8 mouse cellular contexts compared by ENCODE assay signal in the genomic region with DNA sequence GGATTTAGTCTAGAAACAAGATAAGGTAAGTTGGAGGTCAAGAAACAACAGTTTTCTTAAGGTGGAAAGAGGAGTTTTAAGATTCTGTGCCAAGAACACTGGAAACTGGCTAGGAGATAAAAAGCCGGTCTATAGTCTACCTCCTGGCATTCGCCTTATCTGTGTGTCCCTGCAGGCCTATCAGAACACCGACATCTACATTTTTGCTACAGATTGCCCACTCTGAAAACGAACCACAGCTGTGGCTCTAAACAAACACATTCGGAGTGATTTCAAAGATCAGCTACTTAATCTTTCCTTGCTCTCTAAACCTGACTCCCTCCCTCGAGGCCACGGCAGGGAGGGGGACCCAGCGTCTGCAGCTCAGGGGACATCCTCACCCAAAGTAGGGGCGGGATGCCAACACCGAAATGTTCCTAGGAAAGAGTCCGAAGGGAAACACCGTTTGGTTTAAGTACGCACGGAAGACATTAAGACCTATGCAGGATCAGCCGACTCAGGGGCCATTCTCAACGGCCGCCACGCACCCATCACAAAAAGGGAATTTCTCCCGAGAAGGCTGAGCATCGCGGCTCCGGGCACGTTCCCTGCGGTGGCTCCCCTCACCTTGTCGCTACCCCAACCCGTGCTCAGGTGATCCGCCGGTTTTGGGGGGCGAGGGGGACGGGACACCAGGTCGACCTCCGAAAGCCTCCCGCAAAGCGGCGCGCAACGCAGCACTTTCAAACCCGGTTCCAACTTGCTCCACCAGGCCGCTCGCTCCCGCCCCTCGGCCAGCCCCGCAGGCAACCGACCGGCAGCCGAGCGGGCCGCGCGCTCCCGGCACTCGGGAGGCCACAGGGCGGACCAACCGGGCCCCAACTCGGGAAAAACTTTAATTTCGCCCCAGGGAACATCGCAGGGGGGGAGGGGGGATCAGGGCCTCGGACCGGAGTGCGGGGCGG. TPM values are rescaled to one million over a fixed set of nuclear protein-coding genes. Genes with fewer than 3 reads are reported as not detected.
DNase-seq lines count a peak whose midpoint lies in the region; ATAC-seq and TF ChIP-seq lines count a peak whose summit lies in the region.
"Had no signal": no experiment of that assay in that cellular context is flagged by ENCODE, and none has a peak within 500 bp of the region (broad histone marks: within the 10 kb centered on the region; RNA-seq: fewer than 3 reads in every experiment).

No protein-coding gene starts in this region.

- peaks cover 7% of the 10 kb centered on the region; the same call in 1 of the 2 replicates for H3K27me3 ChIP-seq in thymus, adult 2 months (ENCODE audit: control insufficient read depth, insufficient read depth, low read length)
- no peaks in the 10 kb centered on the region for H3K27me3 ChIP-seq in heart, embryonic 12.5 days (replicated peaks)
- H3K27me3 ChIP-seq in limb, embryonic 11.5 days (ENCODE audit: control insufficient read depth, insufficient read depth, low read length) = no peaks in the 10 kb centered on the region
- no peaks in the 10 kb centered on the region for H3K27me3 ChIP-seq in midbrain, postnatal 0 days (ENCODE audit: insufficient read depth, low read length)

- peak overlapping the region; percentile 89 for H3K4me2 ChIP-seq in heart, embryonic 12.5 days
- H3K4me2 ChIP-seq in limb, embryonic 11.5 days (ENCODE audit: low read depth, severe bottlenecking) = peak overlapping the region; percentile 78
- H3K4me2 ChIP-seq in midbrain, postnatal 0 days (ENCODE audit: low read depth, low read length, poor library complexity, severe bottlenecking) = peak overlapping the region; percentile 97

- H3K27ac ChIP-seq in thymus, adult 2 months (ENCODE audit: control insufficient read depth, insufficient read depth, low read length) = no peak overlapping the region
- no peak overlapping the region for H3K27ac ChIP-seq in brown adipose tissue, adult 24 weeks (replicated peaks; ENCODE audit: low read depth, low read length)
- H3K27ac ChIP-seq in heart, embryonic 12.5 days (ENCODE audit: poor library complexity, severe bottlenecking) = peak overlapping the region; percentile 85
- peak overlapping the region; percentile 68 for H3K27ac ChIP-seq in limb, embryonic 11.5 days (replicated peaks; ENCODE audit: low read depth, low read length)
- no peak overlapping the region for H3K27ac ChIP-seq in midbrain, postnatal 0 days (ENCODE audit: low read depth, low read length)

- H3K9me3 ChIP-seq in heart, embryonic 12.5 days (replicated peaks) = no peaks in the 10 kb centered on the region
- H3K9me3 ChIP-seq in limb, embryonic 11.5 days (ENCODE audit: control insufficient read depth, low read length) = no peaks in the 10 kb centered on the region
- no peaks in the 10 kb centered on the region for H3K9me3 ChIP-seq in midbrain, postnatal 0 days (ENCODE audit: low read length)

- peak overlapping the region; percentile 97 for H3K4me3 ChIP-seq in thymus, adult 2 months (ENCODE audit: control insufficient read depth, insufficient read depth, low read length)
- peak overlapping the region; percentile 72 for H3K4me3 ChIP-seq in brown adipose tissue, adult 24 weeks (ENCODE audit: insufficient read depth, low read depth, low read length)
- H3K4me3 ChIP-seq in heart, embryonic 12.5 days = peak overlapping the region; percentile 99
- H3K4me3 ChIP-seq in limb, embryonic 11.5 days (ENCODE audit: low read depth, low read length) = peak overlapping the region; percentile 98
- peak overlapping the region; percentile 97 for H3K4me3 ChIP-seq in midbrain, postnatal 0 days (ENCODE audit: low read depth, low read length)

- DNase-seq in thymus, adult 2 months = no peak
- DNase-seq in thymus, postnatal 25 days = no peak
- peak; percentile 64 for DNase-seq in limb, embryonic 11.5 days (ENCODE audit: low spot score)
- DNase-seq in midbrain, postnatal 0 days (ENCODE audit: low spot score) = no peak

- 0 out of 2 replicates have a peak, but pooled peaks have one; percentile 28 for TF ChIP-seq CTCF in thymus, adult 2 months (IDR thresholded peaks at IDR 0.05; ENCODE audit: borderline replicate concordance, control insufficient read depth, extremely low read depth, insufficient read depth, low read length, poor library complexity)
- no peak for TF ChIP-seq CTCF in midbrain, postnatal 0 days (IDR thresholded peaks at IDR 0.05)

- ATAC-seq in heart, embryonic 12.5 days (ENCODE audit: insufficient number of reproducible peaks, low FRiP score) = no peak
- ATAC-seq in limb, embryonic 11.5 days (ENCODE audit: insufficient number of reproducible peaks, low FRiP score, low TSS enrichment, low read depth) = no peak
- no peak for ATAC-seq in midbrain, postnatal 0 days (ENCODE audit: low FRiP score)
- no peak for ATAC-seq in monocyte, adult 5-6 weeks (replicated peaks; ENCODE audit: insufficient number of reproducible peaks, low FRiP score, low TSS enrichment, poor library complexity, severe bottlenecking)

- H3K36me3 ChIP-seq in thymus, adult 2 months (ENCODE audit: control insufficient read depth, insufficient read depth, low read length) = peaks cover 9% of the 10 kb centered on the region; the same call in 1 of the 2 replicates
- H3K36me3 ChIP-seq in heart, embryonic 12.5 days = peaks cover 31% of the 10 kb centered on the region
- peaks cover 15% of the 10 kb centered on the region for H3K36me3 ChIP-seq in limb, embryonic 11.5 days (ENCODE audit: control insufficient read depth, insufficient read depth, low read length)
- H3K36me3 ChIP-seq in midbrain, postnatal 0 days (ENCODE audit: insufficient read depth, low read length) = peaks cover 22% of the 10 kb centered on the region

- H3K9ac ChIP-seq in heart, embryonic 12.5 days = peak overlapping the region; percentile 100
- peak overlapping the region; percentile 89 for H3K9ac ChIP-seq in limb, embryonic 11.5 days (ENCODE audit: low read length)
- H3K9ac ChIP-seq in midbrain, postnatal 0 days (replicated peaks; ENCODE audit: low read length, poor library complexity, severe bottlenecking) = peak overlapping the region; percentile 87

- no peak for TF ChIP-seq POLR2A in thymus, adult 2 months (IDR thresholded peaks at IDR 0.05; ENCODE audit: control insufficient read depth, extremely low read depth, insufficient read depth, low read length, poor library complexity)

- WGBS in thymus, adult 2 months = 10% methylated on average over 61 of the region's 61 CpGs
- 1% methylated on average over 55 of the region's 61 CpGs for WGBS in heart, embryonic 12.5 days
- WGBS in limb, embryonic 11.5 days = 2% methylated on average over 59 of the region's 61 CpGs
- 1% methylated on average over 57 of the region's 61 CpGs for WGBS in midbrain, postnatal 0 days

- peaks cover 9% of the 10 kb centered on the region for H3K4me1 ChIP-seq in thymus, adult 2 months (replicated peaks; ENCODE audit: control insufficient read depth, insufficient read depth, low read length)
- H3K4me1 ChIP-seq in brown adipose tissue, adult 24 weeks (ENCODE audit: control insufficient read depth, insufficient read depth, insufficient read length, low read length) = peaks cover 3% of the 10 kb centered on the region; the same call in 1 of the 2 replicates
- peaks cover 28% of the 10 kb centered on the region for H3K4me1 ChIP-seq in heart, embryonic 12.5 days (replicated peaks)
- peaks cover 8% of the 10 kb centered on the region for H3K4me1 ChIP-seq in limb, embryonic 11.5 days (ENCODE audit: control insufficient read depth, insufficient read depth, low read length)
- H3K4me1 ChIP-seq in midbrain, postnatal 0 days (ENCODE audit: insufficient read depth, low read length) = peaks cover 10% of the 10 kb centered on the region; the same call in 1 of the 2 replicates

RNA-seq across cellular contexts. Expression of a gene that starts 1.6 kb away (rescaled TPM):
- polyA plus RNA-seq in thymus, adult 2 months (2012; rRNA removed) = 9.6 and 11.4 TPM in 2 replicates
- polyA plus RNA-seq in brown adipose tissue, adult 24 weeks (2012; ENCODE audit: insufficient read depth, insufficient read length, missing spikeins) = 2.1 and 4.2 TPM in 2 replicates
- polyA plus RNA-seq in heart, embryonic 12.5 days (2016; fragmentation: Nextera tagmentation; extraction: Ambion mirVana) = 26.7 and 27.0 TPM in 2 replicates
- polyA plus RNA-seq in limb, embryonic 11.5 days (2014; fragmentation: Nextera tagmentation; extraction: Ambion mirVana) = 28.6 and 29.4 TPM in 2 replicates
- 17.2 and 18.3 TPM in 2 replicates for total RNA-seq in midbrain, postnatal 0 days (2014; rRNA removed)
- 16.6 and 17.1 TPM in 2 replicates for polyA plus RNA-seq in midbrain, postnatal 0 days (2015; fragmentation: Nextera tagmentation; extraction: Ambion mirVana)
- total RNA-seq in monocyte, adult 5-6 weeks (2017) = 6.7 to 8.8 TPM (median 7.8 TPM) in 3 replicates

RNA-seq across cellular contexts. Expression of a gene that starts 5.7 kb away (rescaled TPM):
- polyA plus RNA-seq in thymus, adult 2 months (2012; rRNA removed) = 71.0 and 72.0 TPM in 2 replicates
- 6.4 and 8.2 TPM in 2 replicates for polyA plus RNA-seq in brown adipose tissue, adult 24 weeks (2012; ENCODE audit: insufficient read depth, insufficient read length, missing spikeins)
- 25.2 and 26.6 TPM in 2 replicates for polyA plus RNA-seq in heart, embryonic 12.5 days (2016; fragmentation: Nextera tagmentation; extraction: Ambion mirVana)
- polyA plus RNA-seq in limb, embryonic 11.5 days (2014; fragmentation: Nextera tagmentation; extraction: Ambion mirVana) = 27.3 and 29.5 TPM in 2 replicates
- total RNA-seq in midbrain, postnatal 0 days (2014; rRNA removed) = 13.8 and 21.1 TPM in 2 replicates
- polyA plus RNA-seq in midbrain, postnatal 0 days (2015; fragmentation: Nextera tagmentation; extraction: Ambion mirVana) = 42.7 and 45.7 TPM in 2 replicates
- 7.5 to 11.4 TPM (median 10.5 TPM) in 3 replicates for total RNA-seq in monocyte, adult 5-6 weeks (2017)

RNA-seq across cellular contexts. Expression of a gene that starts 14.1 kb away (rescaled TPM):
- polyA plus RNA-seq in thymus, adult 2 months (2012; rRNA removed) = 33.8 and 41.5 TPM in 2 replicates
- polyA plus RNA-seq in brown adipose tissue, adult 24 weeks (2012; ENCODE audit: insufficient read depth, insufficient read length, missing spikeins) = 6.7 and 9.6 TPM in 2 replicates
- polyA plus RNA-seq in heart, embryonic 12.5 days (2016; fragmentation: Nextera tagmentation; extraction: Ambion mirVana) = 41.0 and 41.4 TPM in 2 replicates
- polyA plus RNA-seq in limb, embryonic 11.5 days (2014; fragmentation: Nextera tagmentation; extraction: Ambion mirVana) = 4.7 and 6.4 TPM in 2 replicates
- 9.0 and 13.2 TPM in 2 replicates for total RNA-seq in midbrain, postnatal 0 days (2014; rRNA removed)
- polyA plus RNA-seq in midbrain, postnatal 0 days (2015; fragmentation: Nextera tagmentation; extraction: Ambion mirVana) = 3.5 and 4.1 TPM in 2 replicates
- total RNA-seq in monocyte, adult 5-6 weeks (2017) = 7.1 to 11.1 TPM (median 9.6 TPM) in 3 replicates

RNA-seq across cellular contexts. Expression of a gene that starts 33.0 kb away (rescaled TPM):
- polyA plus RNA-seq in thymus, adult 2 months (2012; rRNA removed) = 27.4 and 31.2 TPM in 2 replicates
- 1.8 and 3.2 TPM in 2 replicates for polyA plus RNA-seq in brown adipose tissue, adult 24 weeks (2012; ENCODE audit: insufficient read depth, insufficient read length, missing spikeins)
- 13.9 and 15.1 TPM in 2 replicates for polyA plus RNA-seq in heart, embryonic 12.5 days (2016; fragmentation: Nextera tagmentation; extraction: Ambion mirVana)
- polyA plus RNA-seq in limb, embryonic 11.5 days (2014; fragmentation: Nextera tagmentation; extraction: Ambion mirVana) = 21.0 and 23.9 TPM in 2 replicates
- total RNA-seq in midbrain, postnatal 0 days (2014; rRNA removed) = 7.8 and 8.9 TPM in 2 replicates
- polyA plus RNA-seq in midbrain, postnatal 0 days (2015; fragmentation: Nextera tagmentation; extraction: Ambion mirVana) = 17.0 and 20.6 TPM in 2 replicates
- 4.1 to 10.8 TPM (median 9.1 TPM) in 3 replicates for total RNA-seq in monocyte, adult 5-6 weeks (2017)

RNA-seq across cellular contexts. Expression of a gene that starts 43.9 kb away (rescaled TPM):
- 0.34 and 0.40 TPM in 2 replicates for polyA plus RNA-seq in thymus, adult 2 months (2012; rRNA removed)
- polyA plus RNA-seq in brown adipose tissue, adult 24 weeks (2012; ENCODE audit: insufficient read depth, insufficient read length, missing spikeins) = not detected in 2 replicates
- 0.06 and 0.13 TPM in 2 replicates for polyA plus RNA-seq in heart, embryonic 12.5 days (2016; fragmentation: Nextera tagmentation; extraction: Ambion mirVana)
- polyA plus RNA-seq in limb, embryonic 11.5 days (2014; fragmentation: Nextera tagmentation; extraction: Ambion mirVana) = 0.40 and 0.75 TPM in 2 replicates
- total RNA-seq in midbrain, postnatal 0 days (2014; rRNA removed) = 0.11 and 1.5 TPM in 2 replicates
- polyA plus RNA-seq in midbrain, postnatal 0 days (2015; fragmentation: Nextera tagmentation; extraction: Ambion mirVana) = 1.6 TPM in 2 replicates
- not detected in 3 replicates for total RNA-seq in monocyte, adult 5-6 weeks (2017)
- total RNA-seq: heart, postnatal 36 days had no signal

Comparison
In these comparisons a context has a peak if more than half of its experiments do, and no peak if none do; other contexts are left out.
1. H3K27ac ChIP-seq: peak in heart, embryonic 12.5 days (single experiment) and limb, embryonic 11.5 days (single experiment); none in thymus, adult 2 months (single experiment), brown adipose tissue, adult 24 weeks (single experiment) and midbrain, postnatal 0 days (single experiment).
2. Peak in every context shown above with its lines, with median percentiles within 50 percentile points of each other: H3K4me3 ChIP-seq, H3K4me2 ChIP-seq and H3K9ac ChIP-seq.